Mouse (Mus musculus) ES-Bruce4 (cell line): ENCODE results near the gene Cacng3. TPM values are rescaled to one million over a fixed set of nuclear protein-coding genes. Genes with fewer than 3 reads are reported as not detected.

Experiments
- H3K27ac ChIP-seq: 2 replicates; pipeline ENCODE4 v1.5.1; 2012; ENCODE audit warnings: low read length, inconsistent platforms; ENCODE audit not compliant: insufficient read depth
- H3K27me3 ChIP-seq: 2 replicates; pipeline ENCODE4 v1.6.1; 2012; ENCODE audit warnings: mild to moderate bottlenecking, low read length, inconsistent platforms; ENCODE audit not compliant: control insufficient read depth, poor library complexity, insufficient read depth, severe bottlenecking
- H3K36me3 ChIP-seq: 2 replicates; pipeline ENCODE4 v1.6.1; 2012; ENCODE audit warnings: inconsistent platforms, mild to moderate bottlenecking, low read length, moderate library complexity; ENCODE audit not compliant: control insufficient read depth, poor library complexity, insufficient read depth, severe bottlenecking
- H3K4me1 ChIP-seq: one replicate; pipeline ENCODE4 v1.8.1; 2011; ENCODE audit warnings: low read length; ENCODE audit not compliant: control insufficient read depth, insufficient read depth
- H3K4me3 ChIP-seq: 2 replicates; pipeline ENCODE4 v1.5.1; 2011; ENCODE audit warnings: low read depth, mild to moderate bottlenecking, low read length
- H3K9ac ChIP-seq: 2 replicates; pipeline ENCODE4 v1.6.1; 2012; ENCODE audit warnings: low read depth, mild to moderate bottlenecking, inconsistent platforms; ENCODE audit not compliant: poor library complexity, severe bottlenecking
- H3K9me3 ChIP-seq: replicated peaks from 2 replicates; pipeline ENCODE4 v1.6.1; 2012; ENCODE audit warnings: mild to moderate bottlenecking, low read length, inconsistent platforms; ENCODE audit not compliant: control insufficient read depth, poor library complexity, insufficient read depth, severe bottlenecking
- CTCF ChIP-seq: IDR thresholded peaks from one replicate; pipeline ENCODE4 v1.8.1; 2011; ENCODE audit warnings: low read depth, low read length
- EP300 ChIP-seq: IDR thresholded peaks from 2 replicates; pipeline ENCODE4 v1.6.1; 2011; ENCODE audit warnings: low read depth, low read length; ENCODE audit not compliant: insufficient read depth
- POLR2A ChIP-seq: IDR thresholded peaks from one replicate; pipeline ENCODE4 v1.8.1; 2011; ENCODE audit warnings: low read length; ENCODE audit not compliant: insufficient read depth
- polyA plus RNA-seq: library from polyadenylated mRNA; stranded (reverse); fragments of >200 nt; gene quantifications from 2 replicates; pipeline ENCODE4 v1.2.4, GENCODE M21; 2011; ENCODE audit warnings: low read depth; ENCODE audit not compliant: missing spikeins, insufficient read depth, insufficient read length

Cacng3 gene
- polyA plus RNA-seq, 1 experiment, result not detected

GRCm38 (mm10) chr7:122793655-122794346 lies 123.5 kb downstream of the Cacng3 start:
- TF ChIP-seq POLR2A, result no peak
- no peak for TF ChIP-seq EP300
- no peak for TF ChIP-seq CTCF
- Histone ChIP-seq H3K9me3 (no peaks in the 10 kb centered on the region), H3K4me3 (no peak overlapping the region), H3K36me3 (no peaks in the 10 kb centered on the region), H3K9ac (no peak overlapping the region), H3K27me3 (no peaks in the 10 kb centered on the region), H3K4me1 (no peaks in the 10 kb centered on the region), H3K27ac (no peak overlapping the region)

- no peaks in the 10 kb centered on the region for H3K9me3 ChIP-seq
- no peaks in the 10 kb centered on the region for H3K4me1 ChIP-seq
- H3K27me3 ChIP-seq, result no peaks in the 10 kb centered on the region
- H3K36me3 ChIP-seq, result no peaks in the 10 kb centered on the region
- TF ChIP-seq CTCF, result no peak
- TF ChIP-seq EP300, result no peak
- no peak overlapping the region for H3K27ac ChIP-seq
- H3K9ac ChIP-seq, result no peak overlapping the region
- H3K4me3 ChIP-seq, result no peak overlapping the region
These were observed 124.8 kb downstream of the Cacng3 start for GRCm38 (mm10) chr7:122795140-122795539.

DNA sequence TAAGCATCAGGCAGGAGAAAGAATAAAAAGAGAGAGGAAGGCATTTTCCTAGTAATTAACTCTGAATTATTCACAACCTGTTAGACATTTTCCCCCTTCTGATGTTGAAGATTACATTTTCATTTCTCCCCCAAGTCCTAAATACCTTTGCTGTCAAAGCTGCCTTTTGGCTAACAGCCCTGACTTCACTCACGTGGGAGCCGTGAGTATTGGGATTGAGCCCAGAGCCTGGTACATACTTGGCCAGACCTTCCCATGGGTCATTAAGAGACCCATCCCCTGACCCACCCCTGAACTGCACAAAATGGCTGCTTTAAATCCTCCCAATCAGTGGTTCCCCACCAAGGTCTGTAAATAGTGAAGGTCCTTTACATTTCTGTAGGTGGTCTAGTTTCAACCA lies 130.5 kb downstream of the Cacng3 start:
- Histone ChIP-seq H3K27ac (no peak overlapping the region), H3K36me3 (no peaks in the 10 kb centered on the region), H3K4me1 (no peaks in the 10 kb centered on the region), H3K4me3 (no peak overlapping the region), H3K27me3 (no peaks in the 10 kb centered on the region), H3K9me3 (no peaks in the 10 kb centered on the region), H3K9ac (no peak overlapping the region)
- TF ChIP-seq EP300, result no peak
- no peak for TF ChIP-seq POLR2A
- no peak for TF ChIP-seq CTCF

DNA sequence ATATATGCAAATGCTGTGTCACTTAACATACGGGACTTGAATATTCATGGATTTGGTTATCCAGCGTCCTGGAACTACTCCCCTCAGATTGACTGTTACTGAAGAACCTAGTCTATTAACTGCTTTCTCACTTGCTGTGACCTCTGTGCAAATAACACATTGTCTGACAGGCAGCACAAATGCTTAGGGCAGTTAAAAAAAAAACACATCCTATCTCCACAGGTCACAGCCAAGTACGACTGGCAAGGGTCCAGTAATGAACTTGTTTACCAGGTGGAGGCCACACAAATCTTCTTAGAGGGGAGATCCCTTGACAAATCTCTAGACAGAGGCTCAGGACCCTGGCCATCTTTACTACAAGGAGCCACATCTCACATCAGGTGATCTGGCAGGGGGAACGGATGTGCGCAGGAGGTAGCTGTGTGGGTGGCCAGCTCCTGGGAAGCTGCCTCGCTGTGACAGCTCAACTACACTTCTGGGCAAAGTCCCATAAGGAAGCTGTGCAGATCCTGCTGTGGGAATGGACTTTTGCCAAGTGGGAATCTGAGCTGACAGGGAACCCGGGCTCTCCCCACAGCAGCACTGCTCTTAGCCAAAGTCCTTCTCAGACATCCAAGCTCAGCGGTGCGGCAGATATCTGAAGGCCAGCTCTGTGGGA lies 133.7 kb downstream of the Cacng3 start:
- H3K9me3 ChIP-seq, result no peaks in the 10 kb centered on the region
- no peak for TF ChIP-seq EP300
- TF ChIP-seq CTCF, result no peak
- TF ChIP-seq POLR2A, result no peak
- no peaks in the 10 kb centered on the region for H3K27me3 ChIP-seq
- H3K9ac ChIP-seq, result no peak overlapping the region
- no peaks in the 10 kb centered on the region for H3K36me3 ChIP-seq
- no peak overlapping the region for H3K27ac ChIP-seq
- no peaks in the 10 kb centered on the region for H3K4me1 ChIP-seq
- H3K4me3 ChIP-seq, result no peak overlapping the region

GRCm38 (mm10) chr7:122806531-122806930 lies 136.2 kb downstream of the Cacng3 start:
- TF ChIP-seq CTCF, result no peak
- TF ChIP-seq POLR2A, result no peak

DNA sequence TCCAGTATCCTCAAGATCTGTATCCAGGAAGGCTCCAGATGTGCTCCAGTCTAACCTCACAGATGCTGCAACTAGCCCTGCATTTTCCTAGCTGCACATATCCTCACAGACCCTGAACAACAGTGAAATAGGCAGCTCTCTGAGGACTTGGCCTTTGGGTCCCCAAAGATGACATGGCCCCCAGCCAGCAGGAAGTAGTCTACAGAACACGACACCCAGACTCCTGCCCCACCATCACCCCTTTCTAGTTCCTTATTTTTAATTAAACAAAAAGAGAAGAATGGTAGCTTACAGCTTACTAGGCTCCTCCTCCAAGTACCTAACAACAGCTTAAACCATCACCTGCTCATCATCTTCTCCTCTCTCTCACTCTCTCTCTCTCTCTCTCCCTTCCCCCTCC lies 143.4 kb downstream of the Cacng3 start:
- Histone ChIP-seq H3K36me3 (no peaks in the 10 kb centered on the region), H3K27ac (no peak overlapping the region), H3K4me3 (no peak overlapping the region), H3K9ac (no peak overlapping the region), H3K9me3 (no peaks in the 10 kb centered on the region), H3K27me3 (no peaks in the 10 kb centered on the region), H3K4me1 (no peaks in the 10 kb centered on the region)
- TF ChIP-seq EP300 (no peak), CTCF (no peak), POLR2A (no peak)

More at GRCm38 (mm10) chr7:122806531-122806930, 136.2 kb downstream of the Cacng3 start:
- no peak overlapping the region for H3K9ac ChIP-seq
- no peaks in the 10 kb centered on the region for H3K4me1 ChIP-seq
- H3K9me3 ChIP-seq, result no peaks in the 10 kb centered on the region
- no peak overlapping the region for H3K27ac ChIP-seq
- no peaks in the 10 kb centered on the region for H3K27me3 ChIP-seq
- no peaks in the 10 kb centered on the region for H3K36me3 ChIP-seq
- H3K4me3 ChIP-seq, result no peak overlapping the region
